Mouse (Mus musculus) ES-E14 (cell line): ENCODE results near the gene Tmem117.

Experiments
- CHD2 ChIP-seq: IDR thresholded peaks from 2 replicates; pipeline ENCODE4 v1.6.1; 2014; ENCODE audit warnings: mild to moderate bottlenecking, low read depth, low read length, inconsistent platforms
- MAFK ChIP-seq: IDR thresholded peaks from 2 replicates; pipeline ENCODE4 v1.6.1; 2014; ENCODE audit warnings: mild to moderate bottlenecking, low read depth, low read length, inconsistent platforms; ENCODE audit not compliant: insufficient read depth
- ZC3H11A ChIP-seq: IDR thresholded peaks from 2 replicates; pipeline ENCODE4 v1.6.1; 2012; ENCODE audit warnings: low read depth, mild to moderate bottlenecking, inconsistent platforms, low read length, borderline replicate concordance
- ZNF384 ChIP-seq: IDR thresholded peaks from 2 replicates; pipeline ENCODE4 v1.6.1; 2012; ENCODE audit warnings: low read depth, low read length, inconsistent platforms

DNA sequence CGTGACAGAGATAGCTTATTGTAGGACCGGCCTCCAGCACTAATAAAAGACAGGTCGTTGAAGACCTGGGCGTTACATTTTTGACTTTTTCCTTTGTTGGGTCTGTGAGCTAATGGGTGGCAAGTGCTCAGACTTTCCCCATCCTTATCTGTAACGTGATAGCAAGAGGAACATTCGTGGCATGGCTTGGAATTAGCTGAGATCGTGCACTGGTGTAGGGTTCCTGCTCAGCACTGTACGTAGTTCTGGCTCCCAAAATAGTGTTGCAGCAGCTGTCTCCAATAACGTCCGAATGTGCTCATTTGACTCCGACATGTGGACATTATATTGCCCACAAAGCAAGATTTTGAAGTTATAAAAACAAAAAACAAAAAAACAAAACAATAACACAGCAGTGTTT, 5.5 kb downstream of the Tmem117 start:
- TF ChIP-seq MAFK (no peak), ZNF384 (no peak), CHD2 (no peak), ZC3H11A (no peak)
